Mouse (Mus musculus) stomach, embryonic 15.5 days (tissue): ENCODE results near the gene Mrc1. TPM values are rescaled to one million over a fixed set of nuclear protein-coding genes. Genes with fewer than 3 reads are reported as not detected.

Experiments used
- ATAC-seq: fragments of 200-750 bp; cut with Nextera tagmentation; 2 replicates; pipeline ENCODE4 v1.8.0; 2017; ENCODE audit warnings: low read depth, moderate number of reproducible peaks, moderate TSS enrichment; ENCODE audit not compliant: insufficient read depth, low FRiP score
- H3K27ac ChIP-seq: fragments of 300-500 bp; sonication (generic); 2 replicates; pipeline ENCODE4 v1.5.1; 2015; ENCODE audit warnings: mild to moderate bottlenecking, inconsistent platforms
- H3K27me3 ChIP-seq: fragments of 300-500 bp; sonication (generic); replicated peaks from 2 replicates; pipeline ENCODE4 v1.6.1; 2015; ENCODE audit warnings: inconsistent platforms
- H3K36me3 ChIP-seq: fragments of 300-500 bp; sonication (generic); 2 replicates; pipeline ENCODE4 v1.6.1; 2015; ENCODE audit warnings: inconsistent platforms
- H3K4me1 ChIP-seq: fragments of 300-500 bp; sonication (generic); 2 replicates; pipeline ENCODE4 v1.6.1; 2015; ENCODE audit warnings: inconsistent platforms
- H3K4me2 ChIP-seq: fragments of 300-500 bp; sonication (generic); 2 replicates; pipeline ENCODE4 v1.6.1; 2015; ENCODE audit warnings: mild to moderate bottlenecking, inconsistent platforms
- H3K4me3 ChIP-seq: fragments of 300-500 bp; sonication (generic); replicated peaks from 2 replicates; pipeline ENCODE4 v1.5.1; 2015; ENCODE audit warnings: inconsistent platforms
- H3K9ac ChIP-seq: fragments of 300-500 bp; sonication (generic); 2 replicates; pipeline ENCODE4 v1.6.1; 2015; ENCODE audit warnings: inconsistent platforms
- H3K9me3 ChIP-seq: fragments of 300-500 bp; sonication (generic); 2 replicates; pipeline ENCODE4 v1.6.1; 2016; ENCODE audit warnings: inconsistent platforms
- WGBS: fragments of 180-500 bp; shearing (Covaris S2); methylation state at CpG from one replicate; pipeline ENCODE4 v1.1.7; 2015; 5-methylcytosine and 5-hydroxymethylcytosine counted together
- microRNA counts: library from miRNA; unstranded; fragments of <30 nt; microRNA quantifications from one replicate; lab custom pipeline; 2016
- microRNA-seq: library from miRNA; unstranded; fragments of <30 nt; microRNA quantifications from one replicate; pipeline ENCODE4, GENCODE M21; 2016
- polyA plus RNA-seq: library from polyadenylated mRNA; unstranded; fragments of >200 nt; fragmentation: Nextera tagmentation; extraction: Ambion mirVana; gene quantifications from 2 replicates; pipeline ENCODE4 v1.2.1, GENCODE M21; 2015

Gene Mrc1
- polyA plus RNA-seq, 1 experiment from 2014 or later, result 9.4 TPM

DNA sequence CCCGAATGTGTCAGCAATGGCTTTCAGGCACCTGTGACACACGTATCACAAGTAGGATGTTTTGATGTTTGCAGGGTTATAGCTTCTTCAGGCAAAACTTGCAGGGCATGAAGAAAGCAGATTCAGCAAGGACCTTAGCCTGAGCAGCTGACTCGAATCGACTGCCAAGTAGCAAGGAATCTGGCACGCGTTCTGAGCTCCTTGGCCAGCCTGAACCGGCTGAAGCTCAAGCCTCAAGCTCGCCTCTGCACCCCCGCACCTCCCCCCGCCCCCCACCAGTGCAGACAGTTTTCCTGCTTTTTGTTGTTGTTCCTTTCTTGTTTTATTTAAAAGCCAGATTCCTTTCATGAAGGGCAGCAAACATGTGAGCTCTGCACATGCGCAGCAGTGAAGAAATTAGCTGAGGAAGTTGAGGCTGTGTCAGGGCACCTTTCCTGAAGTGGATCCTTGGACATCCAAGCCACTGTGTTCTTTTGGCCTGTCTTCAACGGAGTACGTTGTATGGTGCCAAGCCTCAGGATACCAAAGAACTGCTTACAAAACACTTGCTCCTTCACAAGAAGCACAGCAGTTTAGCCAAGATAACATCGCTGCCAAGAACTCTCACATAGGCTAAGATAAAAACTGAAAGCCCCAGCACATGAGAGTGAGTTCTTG is 112.6 kb downstream of the Mrc1 start:
- Histone ChIP-seq H3K27ac (peak overlapping the region; percentile 23; the same call in 1 of the 2 replicates), H3K4me3 (no peak overlapping the region), H3K4me2 (no peak overlapping the region), H3K9ac (no peak overlapping the region), H3K4me1 (no peaks in the 10 kb centered on the region), H3K9me3 (no peaks in the 10 kb centered on the region), H3K27me3 (no peaks in the 10 kb centered on the region), H3K36me3 (no peaks in the 10 kb centered on the region)
- WGBS, result 46% methylated on average over 14 of the region's 14 CpGs
- peak; percentile 75 for ATAC-seq

DNA sequence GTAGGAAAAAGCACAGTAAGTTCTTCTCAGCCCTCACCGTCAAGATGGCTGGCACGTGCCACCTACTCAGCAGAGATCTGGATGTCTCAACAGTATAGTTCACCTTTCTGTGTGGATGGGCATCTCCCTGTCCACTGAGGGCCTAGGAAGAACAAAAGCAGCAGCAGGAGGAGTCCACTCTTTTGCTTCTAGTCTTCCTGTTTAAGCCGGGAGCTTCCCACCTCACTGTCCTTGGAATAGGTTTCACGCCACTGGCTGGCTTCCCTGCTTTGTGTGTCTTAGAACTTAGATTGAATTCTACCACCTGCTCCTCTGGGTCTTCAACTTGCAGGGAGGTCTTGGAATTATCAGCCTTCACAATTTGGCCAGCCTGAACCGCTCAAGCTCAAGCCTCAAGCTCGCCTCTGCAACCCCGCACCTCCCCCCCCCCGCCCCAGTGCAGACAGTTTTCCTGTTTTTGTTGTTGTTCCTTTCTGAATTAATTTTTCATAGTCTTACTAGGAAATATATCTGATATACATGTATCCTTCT is 113.2 kb downstream of the Mrc1 start:
- Histone ChIP-seq H3K4me3 (no peak overlapping the region), H3K27ac (peak overlapping the region; percentile 23; the same call in 1 of the 2 replicates)
- 73% methylated on average over 8 of the region's 8 CpGs for WGBS

More for the DNA sequence above, 113.2 kb downstream of the Mrc1 start:
- H3K27me3 ChIP-seq, result no peaks in the 10 kb centered on the region
- no peaks in the 10 kb centered on the region for H3K4me1 ChIP-seq
- no peaks in the 10 kb centered on the region for H3K9me3 ChIP-seq
- ATAC-seq, result no peak; the same call in 1 of the 2 replicates
- no peak overlapping the region for H3K9ac ChIP-seq
- H3K36me3 ChIP-seq, result no peaks in the 10 kb centered on the region
- H3K4me2 ChIP-seq, result no peak overlapping the region

MicroRNAs within 50 kb of the gene (microRNA counts, 519-probe panel; counts per million panel counts)
- microRNA mmu-miR-511 (lab: Ali Mortazavi, UCI), result 1,773 counts per million, percentile 15 among the panel's probes with 10 or more counts

Small RNAs within 50 kb of the gene (microRNA-seq; reads per million reads assigned to microRNA genes)
- gene Mir511, result 5.8 reads per million, percentile 20 among the genes with 10 or more reads in this experiment

Other genes with a start within 250 kb of the Mrc1 start
- 126 and 129 TPM in 2 replicates for gene Hacd1, start 173.3 kb upstream of the Mrc1 start, polyA plus RNA-seq
- 67.1 and 68.7 TPM in 2 replicates for gene Stam, start 155.3 kb upstream of the Mrc1 start, polyA plus RNA-seq
- 2.9 and 3.9 TPM in 2 replicates for gene Tmem236, start 54.9 kb upstream of the Mrc1 start, polyA plus RNA-seq
- gene Slc39a12, start 158.9 kb downstream of the Mrc1 start, polyA plus RNA-seq, result 0.06 and 0.15 TPM in 2 replicates